Comparison of ENCODE assay signal across 7 mouse cellular contexts in genomic region chr3:61243876-61244527, GRCm38 (mm10).
DNase-seq lines count a peak whose midpoint lies in the region; ATAC-seq and TF ChIP-seq lines count a peak whose summit lies in the region.

No protein-coding gene starts in this region.

- no peak overlapping the region for H3K9ac ChIP-seq in limb, embryonic 11.5 days (ENCODE audit: low read length)
- no peak overlapping the region for H3K9ac ChIP-seq in liver, embryonic 14.5 days (replicated peaks)

- H3K27ac ChIP-seq in limb, embryonic 11.5 days (replicated peaks; ENCODE audit: low read depth, low read length), result no peak overlapping the region
- no peak overlapping the region for H3K27ac ChIP-seq in limb, embryonic 10.5 days
- H3K27ac ChIP-seq in liver, embryonic 14.5 days, result no peak overlapping the region

- no peaks in the 10 kb centered on the region for H3K27me3 ChIP-seq in limb, embryonic 11.5 days (ENCODE audit: control insufficient read depth, insufficient read depth, low read length)
- H3K27me3 ChIP-seq in limb, embryonic 10.5 days (ENCODE audit: low read depth, poor library complexity, severe bottlenecking), result no peaks in the 10 kb centered on the region
- no peaks in the 10 kb centered on the region for H3K27me3 ChIP-seq in liver, embryonic 14.5 days (ENCODE audit: control insufficient read depth, insufficient read depth, low read length)

- H3K36me3 ChIP-seq in limb, embryonic 11.5 days (ENCODE audit: control insufficient read depth, insufficient read depth, low read length), result no peaks in the 10 kb centered on the region
- no peaks in the 10 kb centered on the region for H3K36me3 ChIP-seq in limb, embryonic 10.5 days
- H3K36me3 ChIP-seq in liver, embryonic 14.5 days (replicated peaks; ENCODE audit: control insufficient read depth, insufficient read depth, low read depth), result no peaks in the 10 kb centered on the region

- DNase-seq in limb, embryonic 11.5 days (ENCODE audit: low spot score), result peak; percentile 33
- no peak for DNase-seq in limb, embryonic 10.5 days (ENCODE audit: low spot score)
- peak; percentile 12 for DNase-seq in MN1 (ENCODE audit: low spot score)
- DNase-seq in cerebellum, postnatal 14 days, result peak; percentile 46 to 59
- peak in 2 of 3 experiments; percentile 1 to 6 for DNase-seq in liver, embryonic 14.5 days (ENCODE audit: low read depth in 3 of 3, low spot score in 3 of 3)
- DNase-seq in right cerebral cortex, adult 2 months (ENCODE audit: low spot score in 2 of 2), result peak; percentile 60 to 65

- 23% methylated on average over 6 of the region's 6 CpGs for WGBS in limb, embryonic 11.5 days
- WGBS in limb, embryonic 10.5 days, result 23% methylated on average over 6 of the region's 6 CpGs
- WGBS in liver, embryonic 14.5 days (ENCODE audit: insufficient replicate concordance), result 18% methylated on average over 6 of the region's 6 CpGs

- no peak for TF ChIP-seq EP300 in liver, embryonic 14.5 days (IDR thresholded peaks at IDR 0.05; ENCODE audit: low read depth)

- no peak overlapping the region for H3K4me2 ChIP-seq in limb, embryonic 11.5 days (ENCODE audit: low read depth, severe bottlenecking)
- H3K4me2 ChIP-seq in liver, embryonic 14.5 days (ENCODE audit: low read depth), result no peak overlapping the region

- H3K9me3 ChIP-seq in limb, embryonic 11.5 days (ENCODE audit: control insufficient read depth, low read length), result no peaks in the 10 kb centered on the region
- no peaks in the 10 kb centered on the region for H3K9me3 ChIP-seq in limb, embryonic 10.5 days (replicated peaks)
- H3K9me3 ChIP-seq in liver, embryonic 14.5 days (ENCODE audit: control insufficient read depth, low read length), result no peaks in the 10 kb centered on the region

- ATAC-seq in limb, embryonic 11.5 days (ENCODE audit: insufficient number of reproducible peaks, low FRiP score, low TSS enrichment, low read depth), result no peak
- ATAC-seq in hematopoietic stem cell, adult 5-6 weeks (replicated peaks in 1 of 2; ENCODE audit: insufficient read depth in 1 of 2, low FRiP score in 2 of 2, low TSS enrichment in 1 of 2, low read depth in 1 of 2, poor library complexity in 2 of 2, severe bottlenecking in 2 of 2), result peak; percentile 30 to 47; a peak in 1 of 4 replicates
- ATAC-seq in liver, embryonic 14.5 days (ENCODE audit: insufficient read depth), result no peak

- H3K4me1 ChIP-seq in limb, embryonic 11.5 days (ENCODE audit: control insufficient read depth, insufficient read depth, low read length), result no peaks in the 10 kb centered on the region
- no peaks in the 10 kb centered on the region for H3K4me1 ChIP-seq in limb, embryonic 10.5 days
- H3K4me1 ChIP-seq in liver, embryonic 14.5 days (replicated peaks; ENCODE audit: control insufficient read depth in 2 of 2, insufficient read depth in 2 of 2, low read length in 1 of 2), result no peaks in the 10 kb centered on the region

- H3K4me3 ChIP-seq in limb, embryonic 11.5 days (ENCODE audit: low read depth, low read length), result no peak overlapping the region
- no peak overlapping the region for H3K4me3 ChIP-seq in limb, embryonic 10.5 days
- H3K4me3 ChIP-seq in liver, embryonic 14.5 days (ENCODE audit: insufficient read depth in 1 of 2, low read depth in 2 of 2, low read length in 2 of 2), result no peak overlapping the region

- TF ChIP-seq CTCF in liver, embryonic 14.5 days (IDR thresholded peaks at IDR 0.05; ENCODE audit: low read depth), result peak; percentile 42; the same call in 1 of the 2 replicates

Comparison
In these comparisons a context has a peak if more than half of its experiments do, and no peak if none do; other contexts are left out.
1. ATAC-seq: peak in hematopoietic stem cell, adult 5-6 weeks (2 of 2); none in limb, embryonic 11.5 days (single experiment) and liver, embryonic 14.5 days (single experiment).